Mouse (Mus musculus) forebrain, embryonic 11.5 days (tissue): ENCODE data around the gene Pcx. TPM values are rescaled to one million over a fixed set of nuclear protein-coding genes. Genes with fewer than 3 reads are reported as not detected.

Source experiments
- ATAC-seq: fragments of 200-750 bp; cut with Nextera tagmentation; replicated peaks from 2 replicates; pipeline ENCODE4 v1.8.0; 2017; ENCODE audit warnings: moderate TSS enrichment; ENCODE audit not compliant: low FRiP score
- DNase-seq: peaks from one replicate; pipeline ENCODE4 v3.0.0-alpha.2; 2017; ENCODE audit warnings: low spot score
- H3K27ac ChIP-seq: fragments of 300-500 bp; sonication (generic); 2 replicates; pipeline ENCODE4 v1.5.1; 2014; ENCODE audit warnings: low read depth, low read length
- H3K27me3 ChIP-seq: fragments of 300-500 bp; sonication (generic); 2 replicates; pipeline ENCODE4 v1.6.1; 2014; ENCODE audit warnings: mild to moderate bottlenecking, low read length, mixed read lengths; ENCODE audit not compliant: control insufficient read depth, insufficient read depth
- H3K36me3 ChIP-seq: fragments of 300-500 bp; sonication (generic); 2 replicates; pipeline ENCODE4 v1.6.1; 2014; ENCODE audit warnings: mild to moderate bottlenecking, low read length, moderate library complexity, mixed read lengths; ENCODE audit not compliant: control insufficient read depth, insufficient read depth
- H3K4me1 ChIP-seq: fragments of 300-500 bp; sonication (generic); replicated peaks from 2 replicates; pipeline ENCODE4 v1.6.1; 2014; ENCODE audit warnings: low read length, mixed read lengths; ENCODE audit not compliant: control insufficient read depth, insufficient read depth
- H3K4me2 ChIP-seq: fragments of 300-500 bp; sonication (generic); 2 replicates; pipeline ENCODE4 v1.6.1; 2014; ENCODE audit warnings: low read depth, mild to moderate bottlenecking, low read length, moderate library complexity, mixed read lengths; ENCODE audit not compliant: severe bottlenecking
- H3K4me3 ChIP-seq: fragments of 300-500 bp; sonication (generic); 2 replicates; pipeline ENCODE4 v1.5.1; 2014; ENCODE audit warnings: low read depth, low read length
- H3K9ac ChIP-seq: fragments of 300-500 bp; sonication (generic); 2 replicates; pipeline ENCODE4 v1.6.1; 2014; ENCODE audit warnings: low read length
- H3K9me3 ChIP-seq: fragments of 300-500 bp; sonication (generic); 2 replicates; pipeline ENCODE4 v1.6.1; 2016; ENCODE audit warnings: low read length, mixed read lengths; ENCODE audit not compliant: control insufficient read depth
- WGBS: fragments of 180-500 bp; shearing (Covaris S2); extraction: QIAGEN DNeasy Blood & Tissue Kit; methylation state at CpG from one replicate; pipeline ENCODE4 v1.1.7; 2014; 5-methylcytosine and 5-hydroxymethylcytosine counted together
- microRNA-seq: library from miRNA; unstranded; fragments of <30 nt; microRNA quantifications from one replicate; pipeline ENCODE4, GENCODE M21; 2016; ENCODE audit not compliant: insufficient number of aligned reads
- polyA plus RNA-seq: library from polyadenylated mRNA; unstranded; fragments of >200 nt; fragmentation: Nextera tagmentation; extraction: Ambion mirVana; gene quantifications from 2 replicates; pipeline ENCODE4 v1.2.1, GENCODE M21; 2014

Pcx gene
- polyA plus RNA-seq, 1 experiment from 2014 or later = 18.5 TPM

GRCm38 (mm10) chr19:4635986-4636385, 125.7 kb downstream of the Pcx start:
- Histone ChIP-seq H3K36me3 (no peaks in the 10 kb centered on the region), H3K9me3 (no peaks in the 10 kb centered on the region), H3K9ac (no peak overlapping the region), H3K27ac (no peak overlapping the region), H3K4me3 (no peak overlapping the region), H3K4me1 (no peaks in the 10 kb centered on the region), H3K27me3 (no peaks in the 10 kb centered on the region), H3K4me2 (no peak overlapping the region)
- DNase-seq (no peak), ATAC-seq (no peak)
- 73% methylated on average over 4 of the region's 4 CpGs for WGBS

GRCm38 (mm10) chr19:4644271-4644670, 134.0 kb downstream of the Pcx start:
- Histone ChIP-seq H3K36me3 (no peaks in the 10 kb centered on the region), H3K4me1 (no peaks in the 10 kb centered on the region), H3K27ac (no peak overlapping the region), H3K4me2 (no peak overlapping the region), H3K9me3 (no peaks in the 10 kb centered on the region), H3K27me3 (no peaks in the 10 kb centered on the region), H3K9ac (no peak overlapping the region), H3K4me3 (no peak overlapping the region)
- ATAC-seq (no peak), DNase-seq (peak; percentile 75)
- 48% methylated on average over 10 of the region's 10 CpGs for WGBS

- H3K36me3 ChIP-seq = no peaks in the 10 kb centered on the region
- ATAC-seq = no peak
- no peaks in the 10 kb centered on the region for H3K4me1 ChIP-seq
- no peak overlapping the region for H3K4me3 ChIP-seq
- H3K9me3 ChIP-seq = no peaks in the 10 kb centered on the region
- no peak overlapping the region for H3K9ac ChIP-seq
- H3K27me3 ChIP-seq = no peaks in the 10 kb centered on the region
- WGBS = 80% methylated on average over 11 of the region's 11 CpGs
- H3K4me2 ChIP-seq = no peak overlapping the region
- no peak for DNase-seq
- no peak overlapping the region for H3K27ac ChIP-seq
Measured at GRCm38 (mm10) chr19:4646917-4647492, 136.7 kb downstream of the Pcx start.

- no peak overlapping the region for H3K27ac ChIP-seq
- 88% methylated on average over 5 of the region's 5 CpGs for WGBS
- no peak overlapping the region for H3K4me2 ChIP-seq
- no peaks in the 10 kb centered on the region for H3K4me1 ChIP-seq
- no peaks in the 10 kb centered on the region for H3K9me3 ChIP-seq
- no peak overlapping the region for H3K4me3 ChIP-seq
- no peak overlapping the region for H3K9ac ChIP-seq
- DNase-seq (no peak), ATAC-seq (no peak)
- no peaks in the 10 kb centered on the region for H3K36me3 ChIP-seq
- H3K27me3 ChIP-seq = no peaks in the 10 kb centered on the region
Measured at GRCm38 (mm10) chr19:4658156-4658555, 147.9 kb downstream of the Pcx start.

GRCm38 (mm10) chr19:4666815-4667214, 156.5 kb downstream of the Pcx start:
- Histone ChIP-seq H3K4me2 (no peak overlapping the region), H3K9ac (no peak overlapping the region), H3K27me3 (no peaks in the 10 kb centered on the region), H3K36me3 (no peaks in the 10 kb centered on the region), H3K27ac (no peak overlapping the region), H3K4me1 (no peaks in the 10 kb centered on the region), H3K9me3 (no peaks in the 10 kb centered on the region), H3K4me3 (no peak overlapping the region)
- DNase-seq = no peak
- no peak for ATAC-seq

GRCm38 (mm10) chr19:4670776-4671175, 160.5 kb downstream of the Pcx start:
- Histone ChIP-seq H3K4me3 (no peak overlapping the region), H3K36me3 (no peaks in the 10 kb centered on the region), H3K4me1 (no peaks in the 10 kb centered on the region), H3K9ac (no peak overlapping the region), H3K4me2 (no peak overlapping the region), H3K9me3 (no peaks in the 10 kb centered on the region), H3K27ac (no peak overlapping the region), H3K27me3 (no peaks in the 10 kb centered on the region)
- DNase-seq = no peak
- 88% methylated on average over 4 of the region's 4 CpGs for WGBS
- ATAC-seq = no peak

Small RNA genes within 50 kb of the gene (microRNA-seq; reads per million reads assigned to microRNA genes)
- 3.4 reads per million for gene Mir6986

Other genes with a start within 250 kb of the Pcx start
- 3.3 and 4.2 TPM in 2 replicates for gene Ssh3, start 241.3 kb upstream of the Pcx start, polyA plus RNA-seq
- gene Ankrd13d, start 227.3 kb upstream of the Pcx start, polyA plus RNA-seq = 9.5 and 12.1 TPM in 2 replicates
- gene Grk2, start 204.2 kb upstream of the Pcx start, polyA plus RNA-seq = 18.1 and 19.7 TPM in 2 replicates
- 57.9 and 60.8 TPM in 2 replicates for gene Kdm2a, start 112.2 kb upstream of the Pcx start, polyA plus RNA-seq
- gene Rhod, start 71.0 kb upstream of the Pcx start, polyA plus RNA-seq = 10.9 and 13.4 TPM in 2 replicates
- 1.1 and 1.7 TPM in 2 replicates for gene Syt12, start 33.0 kb upstream of the Pcx start, polyA plus RNA-seq
- not detected in 2 replicates for gene 2010003K11Rik, start 11.9 kb upstream of the Pcx start, polyA plus RNA-seq
- 8.5 and 12.0 TPM in 2 replicates for gene Lrfn4, start 105.2 kb downstream of the Pcx start, polyA plus RNA-seq
- 60.1 and 67.2 TPM in 2 replicates for gene Rce1, start 115.2 kb downstream of the Pcx start, polyA plus RNA-seq
- gene Gm960, start 188.2 kb downstream of the Pcx start, polyA plus RNA-seq = 4.6 and 4.9 TPM in 2 replicates
- gene Sptbn2, start 200.7 kb downstream of the Pcx start, polyA plus RNA-seq = 15.2 and 16.7 TPM in 2 replicates
- gene Rbm4b, start 246.0 kb downstream of the Pcx start, polyA plus RNA-seq = 136 and 139 TPM in 2 replicates